Mouse (Mus musculus): ENCODE data around the gene Rbx1.

The Rbx1 gene

GRCm38 (mm10) chr15:81483691-81484090 is 17.6 kb downstream of the Rbx1 start:
- no peak for DNase-seq (ENCODE audit: low read depth, low spot score)

- DNase-seq (ENCODE audit: low read depth, low spot score), result no peak
These were observed 19.4 kb downstream of the Rbx1 start for GRCm38 (mm10) chr15:81485483-81485882.

- DNase-seq (ENCODE audit: low read depth, low spot score), result no peak
These were observed 37.4 kb downstream of the Rbx1 start for GRCm38 (mm10) chr15:81503466-81503865.

GRCm38 (mm10) chr15:81503995-81504394 is 37.9 kb downstream of the Rbx1 start:
- DNase-seq (ENCODE audit: low read depth, low spot score), result no peak

- DNase-seq (ENCODE audit: low read depth, low spot score), result no peak
These were observed 41.1 kb downstream of the Rbx1 start for GRCm38 (mm10) chr15:81507201-81507600.

GRCm38 (mm10) chr15:81510621-81511020 is 44.5 kb downstream of the Rbx1 start:
- DNase-seq (ENCODE audit: low read depth, low spot score), result no peak

- peak; percentile 29 for DNase-seq (ENCODE audit: low read depth, low spot score)
These were observed 45.6 kb downstream of the Rbx1 start for GRCm38 (mm10) chr15:81511601-81512261.

GRCm38 (mm10) chr15:81514111-81514971 is 48.2 kb downstream of the Rbx1 start:
- DNase-seq (ENCODE audit: low read depth, low spot score), result peak; percentile 70

GRCm38 (mm10) chr15:81515221-81515620 is 49.1 kb downstream of the Rbx1 start:
- no peak for DNase-seq (ENCODE audit: low read depth, low spot score)

- DNase-seq (ENCODE audit: low read depth, low spot score), result no peak
These were observed 51.9 kb downstream of the Rbx1 start for GRCm38 (mm10) chr15:81518031-81518430.

GRCm38 (mm10) chr15:81518761-81519160 is 52.7 kb downstream of the Rbx1 start:
- DNase-seq (ENCODE audit: low read depth, low spot score), result no peak

GRCm38 (mm10) chr15:81522036-81522751 is 56.1 kb downstream of the Rbx1 start:
- DNase-seq (ENCODE audit: low read depth, low spot score), result peak; percentile 34

GRCm38 (mm10) chr15:81522761-81523168 is 56.7 kb downstream of the Rbx1 start:
- no peak for DNase-seq (ENCODE audit: low read depth, low spot score)

- peak; percentile 90 for DNase-seq (ENCODE audit: low read depth, low spot score)
These were observed 57.2 kb downstream of the Rbx1 start for GRCm38 (mm10) chr15:81523169-81523871.

GRCm38 (mm10) chr15:81523901-81524300 is 57.8 kb downstream of the Rbx1 start:
- no peak for DNase-seq (ENCODE audit: low read depth, low spot score)
